Mouse (Mus musculus) MEL (cell line): ENCODE results near the gene Snapc1. TPM values are rescaled to one million over a fixed set of nuclear protein-coding genes. Genes with fewer than 3 reads are reported as not detected.
A peak's percentile ranks its signal among the peaks of the same experiment; 100 is the strongest.

Experiments
- DNase-seq: peaks from one replicate; pipeline ENCODE4 v3.0.0; 2011; ENCODE audit warnings: low read depth, low spot score
- H3K27ac ChIP-seq: 2 replicates; pipeline ENCODE4 v1.5.1; 2012; ENCODE audit warnings: low read depth, mild to moderate bottlenecking, control low read depth, low read length, moderate library complexity; ENCODE audit not compliant: control insufficient read depth
- H3K27me3 ChIP-seq, 2 experiments: fragments of 150-350 bp in 1 of 2; sonication (generic) in 1 of 2; 2 replicates each; pipeline ENCODE4 v1.6.1; 2012; ENCODE audit warnings: low read length in 2 of 2, mild to moderate bottlenecking in 2 of 2, improper control_type of control experiment in 1 of 2, moderate library complexity in 1 of 2; ENCODE audit not compliant: insufficient read depth in 2 of 2, control insufficient read depth in 1 of 2
- H3K36me3 ChIP-seq, 2 experiments: 2 replicates each; pipeline ENCODE4 v1.6.1; 2012 to 2014; ENCODE audit warnings: low read length in 2 of 2, improper control_type of control experiment in 1 of 2, inconsistent platforms in 1 of 2, mild to moderate bottlenecking in 1 of 2; ENCODE audit not compliant: insufficient read depth in 2 of 2, control insufficient read depth in 1 of 2
- H3K4me1 ChIP-seq, 2 experiments: fragments of 150-350 bp in 1 of 2; sonication (generic) in 1 of 2; 2 replicates each; pipeline ENCODE4 v1.6.1; 2012; ENCODE audit warnings: low read length in 2 of 2, improper control_type of control experiment in 1 of 2, mild to moderate bottlenecking in 1 of 2; ENCODE audit not compliant: insufficient read depth in 2 of 2, control insufficient read depth in 1 of 2
- H3K4me3 ChIP-seq, 2 experiments: fragments of 150-350 bp in 1 of 2; sonication (generic) in 1 of 2; 2 replicates each; pipeline ENCODE4 v1.5.1; 2012; ENCODE audit warnings: low read depth in 2 of 2, low read length in 2 of 2, mild to moderate bottlenecking in 2 of 2, moderate library complexity in 2 of 2, control low read depth in 1 of 2, improper control_type of control experiment in 1 of 2; ENCODE audit not compliant: control insufficient read depth in 1 of 2, insufficient read depth in 1 of 2
- H3K79me2 ChIP-seq: 2 replicates; pipeline ENCODE4 v1.6.1; 2012; ENCODE audit warnings: mild to moderate bottlenecking, low read length, moderate library complexity; ENCODE audit not compliant: control insufficient read depth, poor library complexity, insufficient read depth
- H3K9ac ChIP-seq: 2 replicates; pipeline ENCODE4 v1.6.1; 2012; ENCODE audit warnings: low read depth, mild to moderate bottlenecking, control low read depth, low read length, moderate library complexity; ENCODE audit not compliant: control insufficient read depth, poor library complexity, severe bottlenecking
- H3K9me3 ChIP-seq: fragments of 150-350 bp; sonication (generic); replicated peaks from 2 replicates; pipeline ENCODE4 v1.6.1; 2012; ENCODE audit warnings: mild to moderate bottlenecking, low read length, improper control_type of control experiment, moderate library complexity; ENCODE audit not compliant: insufficient read depth
- CHD1 ChIP-seq: IDR thresholded peaks from 2 replicates; pipeline ENCODE4 v1.6.1; 2012; ENCODE audit warnings: low read depth, mild to moderate bottlenecking, inconsistent platforms, low read length, improper control_type of control experiment
- E2F4 ChIP-seq: IDR thresholded peaks from 2 replicates; pipeline ENCODE4 v1.6.1; 2011; ENCODE audit warnings: low read depth, low read length, improper control_type of control experiment, borderline replicate concordance
- ELF1 ChIP-seq: IDR thresholded peaks from 2 replicates; pipeline ENCODE4 v1.6.1; 2014; ENCODE audit warnings: low read depth, mild to moderate bottlenecking, inconsistent platforms, low read length, improper control_type of control experiment, moderate library complexity
- EP300 ChIP-seq, 2 experiments: IDR thresholded peaks; 2 replicates each; pipeline ENCODE4 v1.6.1; 2011; ENCODE audit warnings: improper control_type of control experiment in 2 of 2, low read length in 2 of 2, low read depth in 1 of 2, mild to moderate bottlenecking in 1 of 2
- ETS1 ChIP-seq: IDR thresholded peaks from 2 replicates; pipeline ENCODE4 v1.6.1; 2012; ENCODE audit warnings: low read depth, mild to moderate bottlenecking, inconsistent platforms, low read length, improper control_type of control experiment, moderate library complexity
- GATA1 ChIP-seq: IDR thresholded peaks from 2 replicates; pipeline ENCODE4 v1.6.1; 2011; ENCODE audit warnings: low read depth, low read length, improper control_type of control experiment
- HCFC1 ChIP-seq: IDR thresholded peaks from 2 replicates; pipeline ENCODE4 v1.6.1; 2012; ENCODE audit warnings: low read depth, mild to moderate bottlenecking, inconsistent platforms, low read length, improper control_type of control experiment, moderate library complexity
- JUND ChIP-seq: IDR thresholded peaks from 2 replicates; pipeline ENCODE4 v1.6.1; 2011; ENCODE audit warnings: low read depth, mild to moderate bottlenecking, improper control_type of control experiment, low read length
- KAT2A ChIP-seq: conservative IDR thresholded peaks from 2 replicates; pipeline ENCODE4 v1.6.1; 2012; ENCODE audit warnings: low read depth, low read length, improper control_type of control experiment, inconsistent platforms
- MEF2A ChIP-seq: IDR thresholded peaks from 2 replicates; pipeline ENCODE4 v1.6.1; 2014; ENCODE audit warnings: low read depth, mild to moderate bottlenecking, inconsistent platforms, low read length, improper control_type of control experiment; ENCODE audit not compliant: poor library complexity, insufficient replicate concordance, severe bottlenecking; ENCODE audit errors: extremely low read depth
- MXI1 ChIP-seq: IDR thresholded peaks from 2 replicates; pipeline ENCODE4 v1.6.1; 2011; ENCODE audit warnings: mild to moderate bottlenecking, low read depth, low read length, improper control_type of control experiment
- MYB ChIP-seq: IDR thresholded peaks from 2 replicates; pipeline ENCODE4 v1.6.1; 2011; ENCODE audit warnings: mild to moderate bottlenecking, low read depth, low read length, improper control_type of control experiment
- MYC ChIP-seq: IDR thresholded peaks from 2 replicates; pipeline ENCODE4 v1.6.1; 2011; ENCODE audit warnings: low read depth, mild to moderate bottlenecking, low read length, improper control_type of control experiment, moderate library complexity
- NELFE ChIP-seq: IDR thresholded peaks from 2 replicates; pipeline ENCODE4 v1.6.1; 2011; ENCODE audit warnings: low read depth, low read length, improper control_type of control experiment
- POLR2A ChIP-seq, 2 experiments: IDR thresholded peaks; 2 replicates each; pipeline ENCODE4 v1.6.1; 2011 to 2012; ENCODE audit warnings: low read length in 2 of 2, mild to moderate bottlenecking in 2 of 2, control low read depth in 1 of 2, improper control_type of control experiment in 1 of 2, low read depth in 1 of 2, moderate library complexity in 1 of 2; ENCODE audit not compliant: control insufficient read depth in 1 of 2, insufficient read depth in 1 of 2, poor library complexity in 1 of 2
- POLR2AphosphoS5 ChIP-seq: IDR thresholded peaks from 2 replicates; pipeline ENCODE4 v1.6.1; 2012; ENCODE audit warnings: low read depth, borderline replicate concordance, mild to moderate bottlenecking, inconsistent platforms, low read length, moderate library complexity, mixed read lengths
- RCOR1 ChIP-seq: IDR thresholded peaks from 2 replicates; pipeline ENCODE4 v1.6.1; 2012; ENCODE audit warnings: low read depth, mild to moderate bottlenecking, inconsistent platforms, low read length, improper control_type of control experiment
- SIN3A ChIP-seq: IDR thresholded peaks from 2 replicates; pipeline ENCODE4 v1.6.1; 2012; ENCODE audit warnings: low read length, improper control_type of control experiment, inconsistent platforms
- TAL1 ChIP-seq: IDR thresholded peaks from 2 replicates; pipeline ENCODE4 v1.6.1; 2012; ENCODE audit warnings: mild to moderate bottlenecking, inconsistent platforms, low read length, moderate library complexity, mixed read lengths
- TBP ChIP-seq: IDR thresholded peaks from 2 replicates; pipeline ENCODE4 v1.8.0; 2011; ENCODE audit warnings: low read depth, low read length, improper control_type of control experiment
- TCF12 ChIP-seq: IDR thresholded peaks from 2 replicates; pipeline ENCODE4 v1.6.1; 2014; ENCODE audit warnings: low read depth, mild to moderate bottlenecking, inconsistent platforms, low read length, improper control_type of control experiment, moderate library complexity
- UBTF ChIP-seq: IDR thresholded peaks from 2 replicates; pipeline ENCODE4 v1.6.1; 2012; ENCODE audit warnings: low read depth, mild to moderate bottlenecking, inconsistent platforms, low read length, improper control_type of control experiment, moderate library complexity, borderline replicate concordance; ENCODE audit not compliant: insufficient read depth
- USF2 ChIP-seq, 2 experiments: IDR thresholded peaks; 2 replicates each; pipeline ENCODE4 v1.6.1; 2011 to 2012; ENCODE audit warnings: improper control_type of control experiment in 2 of 2, low read length in 2 of 2, borderline replicate concordance in 1 of 2, inconsistent platforms in 1 of 2, low read depth in 1 of 2, mild to moderate bottlenecking in 1 of 2; ENCODE audit not compliant: insufficient read depth in 1 of 2
- ZMIZ1 ChIP-seq: IDR thresholded peaks from 2 replicates; pipeline ENCODE4 v1.6.1; 2012; ENCODE audit warnings: low read depth, mild to moderate bottlenecking, inconsistent platforms, low read length, improper control_type of control experiment, moderate library complexity
- polyA plus RNA-seq, 2 experiments: library from polyadenylated mRNA; stranded (reverse) in 1 of 2; unstranded in 1 of 2; fragments of >175 nt in 1 of 2; fragments of >200 nt in 1 of 2; gene quantifications; 2 replicates each; pipeline versions ENCODE4 v1.2.1 to v1.2.4; 2012; ENCODE audit warnings: low replicate concordance in 2 of 2, low read depth in 1 of 2; ENCODE audit not compliant: insufficient read length in 2 of 2, insufficient read depth in 1 of 2, missing spikeins in 1 of 2
- total RNA-seq: library from RNA; depleted of rRNA; stranded (reverse); fragments of 300-350 nt; gene quantifications from 2 replicates; pipeline ENCODE4 v1.2.3, GENCODE M21; 2012

The Snapc1 gene
- total and polyA plus RNA-seq, 3 experiments: 13.7 to 19.2 TPM; not detected in 1

DNA sequence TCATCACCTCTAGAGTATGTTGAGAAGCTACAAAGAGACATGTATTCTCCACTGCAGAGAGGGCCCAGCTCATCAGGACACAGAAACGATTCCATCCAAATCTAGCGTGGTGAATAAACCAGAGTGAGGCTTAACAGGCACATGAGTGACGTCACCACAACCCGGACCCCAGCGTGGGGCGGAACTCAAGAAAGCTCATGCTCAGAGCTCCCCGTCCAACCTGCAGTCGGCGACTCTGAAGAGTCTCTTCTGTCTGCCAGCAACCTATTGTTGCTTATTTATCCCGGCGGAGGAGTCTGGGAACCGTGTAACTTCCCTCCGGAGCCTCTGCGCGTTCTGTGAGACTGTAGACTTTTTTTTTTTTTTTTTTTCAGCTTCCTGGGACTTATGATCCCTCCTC, 11.4 kb upstream of the Snapc1 start (continued):
- TF ChIP-seq UBTF: no peak

DNA sequence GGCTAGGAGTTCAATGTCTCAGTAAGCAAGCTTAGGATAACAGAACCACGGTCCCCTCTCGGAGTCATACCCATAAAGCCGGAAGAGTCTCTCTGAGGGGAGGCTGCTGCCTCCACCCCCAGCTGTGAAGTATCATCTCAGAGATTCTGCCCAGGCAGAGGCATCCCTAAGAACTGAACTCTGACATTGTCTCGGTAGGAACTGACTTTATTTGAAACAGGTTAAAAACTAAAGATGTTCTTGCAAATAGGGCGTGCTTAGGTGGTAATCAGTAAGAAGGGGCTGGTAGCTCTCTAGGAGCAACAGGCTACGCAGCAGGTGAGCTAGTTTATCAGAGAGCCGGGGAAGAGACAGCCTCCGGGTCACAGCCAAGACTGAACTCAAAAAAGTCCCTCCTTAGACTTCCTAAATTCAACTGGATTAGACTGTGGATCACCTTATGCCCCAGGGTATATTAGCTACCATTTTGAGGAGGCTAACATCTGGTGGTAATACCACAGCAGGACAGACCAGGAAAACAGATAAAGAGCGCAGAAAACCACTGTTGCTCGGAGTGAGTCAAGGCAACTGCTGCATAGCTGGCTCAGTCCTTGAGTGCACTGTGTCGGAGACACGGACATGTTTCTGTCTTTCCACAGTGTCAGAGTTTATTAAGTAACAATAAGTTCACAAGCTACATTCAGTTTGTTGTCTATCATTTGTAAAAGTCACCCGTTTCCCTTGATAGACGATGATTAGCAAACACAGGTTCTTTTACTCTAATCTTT, 10.7 kb upstream of the Snapc1 start:
- Histone ChIP-seq H3K4me1 (peaks cover 8 to 12% of the 10 kb centered on the region in 2 experiments), H3K9ac (peak overlapping the region; percentile 72), H3K27ac (peak overlapping the region; percentile 80), H3K9me3 (no peaks in the 10 kb centered on the region), H3K4me3 (peak overlapping the region; percentile 69 to 96), H3K79me2 (no peaks in the 10 kb centered on the region; the same call in 1 of the 2 replicates), H3K27me3 (no peaks in the 10 kb centered on the region), H3K36me3 (peaks cover 0 to 18% of the 10 kb centered on the region in 2 experiments; a peak in 2 of 4 replicates)
- peak; percentile 87 for DNase-seq
- TF ChIP-seq HCFC1 (peak; percentile 34), USF2 (IDR thresholded peaks at IDR 0.05; ENCODE audit: borderline replicate concordance in 1 of 2, insufficient read depth in 1 of 2, low read depth in 1 of 2, low read length in 2 of 2) (no peak), KAT2A (no peak; the same call in 1 of the 2 replicates), RCOR1 (0 out of 2 replicates have a peak, but pooled peaks have one; percentile 25), ETS1 (peak; percentile 38; the same call in 1 of the 2 replicates), MYC (peak; percentile 56; the same call in 1 of the 2 replicates), MYB (no peak), NELFE (peak; percentile 54), ELF1 (peak; percentile 56), MEF2A (no peak), EP300 (IDR thresholded peaks at IDR 0.05; ENCODE audit: low read depth in 1 of 2, low read length in 2 of 2) (peak; percentile 30 to 71; a peak in 3 of 4 replicates), ZMIZ1 (peak; percentile 58; the same call in 1 of the 2 replicates), SIN3A (peak; percentile 69), JUND (0 out of 2 replicates have a peak, but pooled peaks have one; percentile 13), GATA1 (peak; percentile 75), POLR2A (IDR thresholded peaks at IDR 0.05; ENCODE audit: control insufficient read depth in 1 of 2, insufficient read depth in 1 of 2, low read depth in 1 of 2, low read length in 2 of 2, poor library complexity in 1 of 2) (peak in 1 of 2 experiments; percentile 49; a peak in 1 of 4 replicates), TCF12 (peak; percentile 63), UBTF (no peak), TAL1 (peak; percentile 90), E2F4 (peak; percentile 62; the same call in 1 of the 2 replicates), MXI1 (peak; percentile 29), POLR2AphosphoS5 (peak; percentile 32; the same call in 1 of the 2 replicates), TBP (peak; percentile 42; the same call in 1 of the 2 replicates), CHD1 (0 out of 2 replicates have a peak, but pooled peaks have one; percentile 61)
